Mouse (Mus musculus) cerebellum, postnatal 25 days (tissue): ENCODE results near the gene Rspry1.

ENCODE experiments used
- DNase-seq, 2 experiments: peaks; one replicate each; pipeline ENCODE4 v3.0.0; 2021; ENCODE audit warnings: mixed read lengths in 2 of 2

Gene Rspry1

GRCm38 (mm10) chr8:94601607-94602385, at the start of gene Rspry1, which contains the start of gene Fam192a:
Gene Rspry1 (plus strand): TSS chr8:94601937.
Gene Fam192a (minus strand): TSS chr8:94601997.
- peak; percentile 99 for DNase-seq

- DNase-seq = no peak
Measured at GRCm38 (mm10) chr8:94552696-94553095, 49.0 kb upstream of the Rspry1 start.

GRCm38 (mm10) chr8:94557281-94557680, 44.5 kb upstream of the Rspry1 start:
- no peak for DNase-seq

- peak in 1 of 2 experiments; percentile 33 for DNase-seq
Measured at GRCm38 (mm10) chr8:94561256-94561655, 40.5 kb upstream of the Rspry1 start.

- no peak for DNase-seq
Measured at GRCm38 (mm10) chr8:94564421-94564820, 37.3 kb upstream of the Rspry1 start.

GRCm38 (mm10) chr8:94566033-94566432, 35.7 kb upstream of the Rspry1 start:
- no peak for DNase-seq

- DNase-seq = no peak
Measured at GRCm38 (mm10) chr8:94566446-94567158, 35.1 kb upstream of the Rspry1 start.

- no peak for DNase-seq
Measured at GRCm38 (mm10) chr8:94567159-94567849, 34.4 kb upstream of the Rspry1 start.

- no peak for DNase-seq
Measured at GRCm38 (mm10) chr8:94568098-94568497, 33.6 kb upstream of the Rspry1 start.

- no peak for DNase-seq
Measured at GRCm38 (mm10) chr8:94569419-94569818, 32.3 kb upstream of the Rspry1 start.

GRCm38 (mm10) chr8:94571896-94572295, 29.8 kb upstream of the Rspry1 start:
- DNase-seq = no peak

- DNase-seq = peak; percentile 78 to 82
Measured at GRCm38 (mm10) chr8:94574159-94574907, 27.4 kb upstream of the Rspry1 start.

- no peak for DNase-seq
Measured at GRCm38 (mm10) chr8:94575148-94575547, 26.6 kb upstream of the Rspry1 start.

GRCm38 (mm10) chr8:94581820-94582483, 19.8 kb upstream of the Rspry1 start:
- no peak for DNase-seq

GRCm38 (mm10) chr8:94582569-94582968, 19.2 kb upstream of the Rspry1 start:
- no peak for DNase-seq

- peak in 1 of 2 experiments; percentile 48 for DNase-seq
Measured at GRCm38 (mm10) chr8:94584238-94584817, 17.4 kb upstream of the Rspry1 start.

GRCm38 (mm10) chr8:94591691-94592090, 10.0 kb upstream of the Rspry1 start:
- no peak for DNase-seq

GRCm38 (mm10) chr8:94594211-94594610, 7.5 kb upstream of the Rspry1 start:
- no peak for DNase-seq

- DNase-seq = no peak
Measured at GRCm38 (mm10) chr8:94600478-94600877, 1.3 kb upstream of the Rspry1 start.

GRCm38 (mm10) chr8:94601034-94601606, 617 bp upstream of the Rspry1 start:
- DNase-seq = no peak

- DNase-seq = peak in 1 of 2 experiments; percentile 19
Measured at GRCm38 (mm10) chr8:94602471-94603131, 864 bp downstream of the Rspry1 start.
